ENCODE assay signal across 23 mouse cellular contexts in the genomic region with DNA sequence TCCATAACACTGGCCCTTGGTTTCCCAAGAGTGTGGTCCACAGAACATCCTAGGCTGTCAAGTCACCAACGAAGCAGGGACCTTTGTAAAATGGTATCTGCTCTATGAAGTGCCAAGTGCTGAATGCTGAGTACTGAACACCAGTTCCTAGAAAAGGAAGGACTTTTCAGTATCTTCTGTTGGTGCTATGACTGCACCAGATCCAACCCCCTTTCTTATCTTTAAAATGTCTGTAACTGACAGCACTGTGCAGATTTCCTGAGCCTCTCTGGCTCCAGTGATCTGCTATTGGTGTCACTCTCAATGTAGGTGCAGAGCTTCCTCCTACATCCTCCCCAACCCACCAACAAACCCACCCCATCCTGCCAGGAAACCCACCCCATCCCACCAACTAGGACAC. TPM values are rescaled to one million over a fixed set of nuclear protein-coding genes. Genes with fewer than 3 reads are reported as not detected.
DNase-seq lines count a peak whose midpoint lies in the region; ATAC-seq and TF ChIP-seq lines count a peak whose summit lies in the region.
"Had no signal": no experiment of that assay in that cellular context is flagged by ENCODE, and none has a peak within 500 bp of the region (broad histone marks: within the 10 kb centered on the region; RNA-seq: fewer than 3 reads in every experiment).

No protein-coding gene starts in this region.

- TF ChIP-seq CTCF in liver, embryonic 14.5 days (IDR thresholded peaks at IDR 0.05; ENCODE audit: low read depth): no peak

- no peak overlapping the region for H3K4me2 ChIP-seq in liver, embryonic 14.5 days (ENCODE audit: low read depth)
- H3K4me2 ChIP-seq: embryonic facial prominence, embryonic 13.5 days; hindbrain, embryonic 13.5 days; intestine, embryonic 15.5 days; limb, embryonic 12.5 days; lung, embryonic 14.5 days; midbrain, embryonic 11.5 days; neural tube, embryonic 12.5 days had no signal

- no peaks in the 10 kb centered on the region for H3K9me3 ChIP-seq in liver, embryonic 14.5 days (ENCODE audit: control insufficient read depth, low read length)
- H3K9me3 ChIP-seq: embryonic facial prominence, embryonic 13.5 days; hindbrain, embryonic 13.5 days; intestine, embryonic 15.5 days; limb, embryonic 12.5 days; neural tube, embryonic 12.5 days had no signal

- TF ChIP-seq EP300 in liver, embryonic 14.5 days (IDR thresholded peaks at IDR 0.05; ENCODE audit: low read depth): no peak

- WGBS in liver, embryonic 14.5 days (ENCODE audit: insufficient replicate concordance): 8% methylated on average over 1 of the region's 1 CpGs

- peak; percentile 43 for ATAC-seq in common myeloid progenitor, adult 5-6 weeks (replicated peaks; ENCODE audit: low read depth, poor library complexity, severe bottlenecking)
- ATAC-seq in liver, embryonic 14.5 days (ENCODE audit: insufficient read depth): peak; percentile 80
- ATAC-seq: forebrain, embryonic 14.5 days; intestine, embryonic 15.5 days had no signal

- H3K9ac ChIP-seq in liver, embryonic 14.5 days (replicated peaks): no peak overlapping the region
- H3K9ac ChIP-seq: embryonic facial prominence, embryonic 13.5 days; hindbrain, embryonic 13.5 days; intestine, embryonic 15.5 days; limb, embryonic 12.5 days; lung, embryonic 14.5 days; neural tube, embryonic 12.5 days had no signal

- H3K36me3 ChIP-seq in liver, embryonic 14.5 days (replicated peaks; ENCODE audit: control insufficient read depth, insufficient read depth, low read depth): no peaks in the 10 kb centered on the region
- H3K36me3 ChIP-seq: embryonic facial prominence, embryonic 13.5 days; hindbrain, embryonic 13.5 days; intestine, embryonic 15.5 days; limb, embryonic 12.5 days; neural tube, embryonic 12.5 days had no signal

- DNase-seq in thymus, postnatal 4 days: peak; percentile 19
- DNase-seq in thymus, postnatal 36 days: no peak
- DNase-seq in liver, embryonic 14.5 days (ENCODE audit: low read depth in 3 of 3, low spot score in 3 of 3): peak in 2 of 3 experiments; percentile 20 to 24
- no peak for DNase-seq in adrenal gland, adult 18-20 months (ENCODE audit: low spot score in 2 of 2)
- no peak for DNase-seq in urinary bladder, adult 18-20 months (ENCODE audit: low spot score in 2 of 2)
- DNase-seq in heart, postnatal 14 days: no peak
- DNase-seq: cerebellum, adult 8-10 months; gastrocnemius, postnatal 36 days; heart, postnatal 10 days; kidney, postnatal 4 days; lung, embryonic 14.5 days; lung, postnatal 4 days had no signal

- H3K27ac ChIP-seq in liver, embryonic 14.5 days: no peak overlapping the region
- H3K27ac ChIP-seq: embryonic facial prominence, embryonic 13.5 days; hindbrain, embryonic 13.5 days; intestine, embryonic 15.5 days; limb, embryonic 12.5 days; neural tube, embryonic 12.5 days had no signal

- H3K27me3 ChIP-seq in liver, embryonic 14.5 days (ENCODE audit: control insufficient read depth, insufficient read depth, low read length): no peaks in the 10 kb centered on the region
- H3K27me3 ChIP-seq: embryonic facial prominence, embryonic 13.5 days; hindbrain, embryonic 13.5 days; intestine, embryonic 15.5 days; limb, embryonic 12.5 days; neural tube, embryonic 12.5 days had no signal

- peaks cover 8 to 18% of the 10 kb centered on the region in 2 experiments for H3K4me1 ChIP-seq in liver, embryonic 14.5 days (replicated peaks; ENCODE audit: control insufficient read depth in 2 of 2, insufficient read depth in 2 of 2, low read length in 1 of 2)
- H3K4me1 ChIP-seq: embryonic facial prominence, embryonic 13.5 days; hindbrain, embryonic 13.5 days; intestine, embryonic 15.5 days; limb, embryonic 12.5 days; neural tube, embryonic 12.5 days had no signal

- intact Hi-C loops in heart, postnatal 14 days (cut with DNase I): no loop called here

- H3K4me3 ChIP-seq in liver, embryonic 14.5 days (ENCODE audit: insufficient read depth in 1 of 2, low read depth in 2 of 2, low read length in 2 of 2): no peak overlapping the region
- H3K4me3 ChIP-seq: embryonic facial prominence, embryonic 13.5 days; hindbrain, embryonic 13.5 days; intestine, embryonic 15.5 days; limb, embryonic 12.5 days; neural tube, embryonic 12.5 days had no signal

RNA-seq across cellular contexts. Expression of a gene that starts 7.3 kb away (rescaled TPM):
- 104 and 153 TPM in 2 replicates for total RNA-seq in common myeloid progenitor, adult 5-6 weeks (2017)
- polyA plus RNA-seq in liver, embryonic 14.5 days (2012; rRNA removed): 5.1 and 5.6 TPM in 2 replicates
- 8.9 and 11.2 TPM in 2 replicates for polyA plus RNA-seq in liver, embryonic 14.5 days (2014; fragmentation: Nextera tagmentation; extraction: Ambion mirVana)
- total RNA-seq in adrenal gland, adult 18-20 months (2021): 1 to 10 TPM; 2.4 to 5.6 TPM
- 1 to 10 TPM; 1.6 to 2.3 TPM for total RNA-seq in heart, postnatal 14 days (2021)
- total RNA-seq: layer of hippocampus, postnatal 14 days had no signal

RNA-seq across cellular contexts. Expression of a gene that starts 21.6 kb away (rescaled TPM):
- 0.27 and 1.0 TPM in 2 replicates for total RNA-seq in common myeloid progenitor, adult 5-6 weeks (2017)
- 0.03 and 0.04 TPM in 2 replicates for polyA plus RNA-seq in liver, embryonic 14.5 days (2012; rRNA removed)
- 0.17 and 0.25 TPM in 2 replicates for polyA plus RNA-seq in liver, embryonic 14.5 days (2014; fragmentation: Nextera tagmentation; extraction: Ambion mirVana)
- 1 to 10 TPM in 1 of 2 experiments, under 1 TPM in 1; 0.66 to 3.0 TPM for total RNA-seq in adrenal gland, adult 18-20 months (2021)
- under 1 TPM in 1 of 2 experiments, not detected in 1; 0.15 TPM for total RNA-seq in heart, postnatal 14 days (2021)
- total RNA-seq: ES-E14; layer of hippocampus, postnatal 14 days had no signal
- polyA plus RNA-seq: embryonic facial prominence, embryonic 13.5 days; forebrain, embryonic 14.5 days; hindbrain, embryonic 13.5 days; kidney, embryonic 14.5 days; limb, embryonic 12.5 days; lung, embryonic 14.5 days; midbrain, embryonic 11.5 days; neural tube, embryonic 12.5 days had no signal

Comparison
In these comparisons a context has a peak if more than half of its experiments do, and no peak if none do; other contexts are left out.
1. DNase-seq: peak in thymus, postnatal 4 days (single experiment) and liver, embryonic 14.5 days (2 of 3); none in thymus, postnatal 36 days (0 of 2), adrenal gland, adult 18-20 months (0 of 2), urinary bladder, adult 18-20 months (0 of 2) and heart, postnatal 14 days (0 of 2).
2. RNA of a gene that starts 7.3 kb away (total RNA-seq): 104 to 153 TPM in common myeloid progenitor, adult 5-6 weeks; 2.4 to 5.6 TPM in adrenal gland, adult 18-20 months and 1.6 to 2.3 TPM in heart, postnatal 14 days; every median in the first group is over 10 times any median in the second.